Mouse (Mus musculus): ENCODE results near the gene Hddc3. TPM values are rescaled to one million over a fixed set of nuclear protein-coding genes. Genes with fewer than 3 reads are reported as not detected.
A peak's percentile ranks its signal among the peaks of the same experiment; 100 is the strongest.

The Hddc3 gene
- total RNA-seq, 2 experiments from 2014 or later, result 46.4 to 56.4 TPM

GRCm38 (mm10) chr7:80336932-80337331 lies 6.0 kb upstream of the Hddc3 start:
- no peak overlapping the region for H3K4me3 ChIP-seq
- H3K27ac ChIP-seq, result no peak overlapping the region
- intact Hi-C loops (cut with DNase I), result no loop called here
- no peak for TF ChIP-seq CTCF (IDR thresholded peaks at IDR 0.05)
- no peak for DNase-seq (ENCODE audit: extremely low spot score in 1 of 2, low spot score in 2 of 2)

DNA sequence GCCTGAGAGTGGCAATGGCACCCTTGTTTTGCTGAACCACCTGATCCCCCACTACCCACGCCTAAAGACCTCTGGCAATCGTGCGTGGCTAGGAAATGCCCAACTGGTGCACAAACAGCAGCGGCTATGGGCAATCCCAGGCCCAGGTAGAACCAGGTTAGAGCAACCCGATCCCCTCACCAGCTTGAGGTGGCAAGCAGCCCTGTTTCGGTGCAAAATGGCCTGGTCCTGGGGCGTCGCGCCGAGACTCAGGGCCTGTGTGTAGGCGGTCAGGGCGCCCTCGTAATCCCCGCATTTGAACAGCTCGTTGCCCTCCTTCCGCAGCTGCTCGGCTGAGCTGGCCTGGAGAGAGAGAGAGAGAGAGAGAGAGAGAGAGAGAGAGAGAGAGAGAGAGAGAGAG lies 3.5 kb upstream of the Hddc3 start:
- peak in 1 of 2 experiments; percentile 42 for DNase-seq (ENCODE audit: extremely low spot score in 1 of 2, low spot score in 2 of 2)
- TF ChIP-seq CTCF (IDR thresholded peaks at IDR 0.05), result no peak

DNA sequence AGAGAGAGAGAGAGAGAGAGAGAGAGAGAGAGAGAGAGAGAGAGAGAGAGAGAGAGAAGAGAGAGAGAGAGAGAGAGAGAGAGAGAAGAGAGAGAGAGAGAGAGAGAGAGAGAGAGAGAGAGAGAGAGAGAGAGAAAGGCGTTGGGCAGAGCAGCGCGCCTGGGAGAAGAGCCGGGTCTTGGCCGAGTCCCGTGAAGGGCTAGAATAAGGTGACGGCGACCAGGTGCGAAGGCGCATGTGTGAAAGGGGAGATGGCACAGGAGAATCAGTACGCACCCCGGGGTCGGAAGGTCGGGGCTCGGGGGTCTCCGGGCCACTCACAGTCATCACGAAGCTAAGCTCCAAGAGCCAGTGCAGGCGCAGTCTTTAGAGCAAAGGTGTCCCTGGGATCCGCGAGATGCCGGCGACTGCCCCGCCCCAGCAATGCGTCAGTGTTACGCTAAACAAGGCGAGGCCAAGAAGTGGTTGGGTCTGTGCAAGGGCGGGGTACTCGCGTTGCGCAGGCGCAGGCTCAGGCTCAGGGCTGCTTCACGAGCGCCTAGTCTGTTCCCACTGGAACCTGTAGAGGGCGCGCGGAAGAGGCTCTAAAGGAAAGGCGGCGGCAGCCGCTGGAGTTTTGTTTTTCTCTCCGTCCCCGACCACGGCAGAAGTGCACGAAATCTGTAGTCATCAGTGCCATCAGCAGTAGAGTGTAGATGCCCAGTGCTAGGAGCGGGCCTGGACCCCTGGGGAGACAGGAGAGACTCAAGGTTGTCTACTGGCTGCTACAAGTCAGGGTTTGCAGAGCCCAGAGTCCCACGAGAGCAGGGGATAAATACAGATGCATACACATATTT lies 2.9 kb upstream of the Hddc3 start:
- TF ChIP-seq CTCF (IDR thresholded peaks at IDR 0.05), result peak; percentile 93
- Histone ChIP-seq H3K27ac (peak overlapping the region; percentile 92), H3K4me3 (peak overlapping the region; percentile 77)
- peak; percentile 97 to 98 for DNase-seq (ENCODE audit: extremely low spot score in 1 of 2, low spot score in 2 of 2)
- intact Hi-C loops (cut with DNase I), result loop anchor here (2.0 kb wide), 1 partner anchor 31 kb away; the partner anchor contains the start of gene Man2a2

More for the DNA sequence above, 3.5 kb upstream of the Hddc3 start:
- intact Hi-C loops (cut with DNase I), result no loop called here
- peak overlapping the region; percentile 77 for H3K4me3 ChIP-seq
- peak overlapping the region; percentile 84 for H3K27ac ChIP-seq

DNA sequence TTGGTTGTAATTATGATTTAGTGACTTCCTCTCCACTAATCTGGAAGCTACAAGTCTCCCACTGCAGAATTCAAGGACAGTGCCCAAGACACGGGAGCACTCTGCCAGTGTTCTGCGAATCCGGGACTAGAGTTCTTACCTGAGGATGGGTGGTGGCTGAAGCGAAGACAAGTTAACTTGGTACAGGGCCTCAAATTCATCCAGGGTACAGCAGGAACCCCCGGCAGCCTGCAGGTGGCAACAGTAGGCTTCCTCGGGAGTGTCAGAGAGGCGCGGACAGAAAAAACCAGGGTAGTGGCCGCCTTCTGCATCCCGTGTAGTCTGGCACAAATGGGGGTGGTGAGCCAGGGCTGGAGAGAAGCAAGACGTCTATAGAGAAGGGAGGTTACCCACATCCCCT lies 2.1 kb upstream of the Hddc3 start, which contains the start of gene Unc45a:
TSS of gene Unc45a (minus strand) at position 213 of the 400 bp plus-strand sequence.
- Histone ChIP-seq H3K27ac (peak within 1 kb of the TSS; percentile 92), H3K4me3 (peak within 1 kb of the TSS; percentile 77)
- peak; percentile 63 to 64 for DNase-seq (ENCODE audit: extremely low spot score in 1 of 2, low spot score in 2 of 2)
- intact Hi-C loops (cut with DNase I), result loop anchor here (2.0 kb wide), 1 partner anchor 30 kb away; the partner anchor contains the start of gene Man2a2
- TF ChIP-seq CTCF (IDR thresholded peaks at IDR 0.05), result peak; percentile 65

- intact Hi-C loops (cut with DNase I), result loop anchor here (2.0 kb wide), 1 partner anchor 29 kb away; the partner anchor contains the start of gene Man2a2
- Histone ChIP-seq H3K27ac (no peak overlapping the region), H3K4me3 (no peak overlapping the region)
- DNase-seq (ENCODE audit: extremely low spot score in 1 of 2, low spot score in 2 of 2), result no peak
- TF ChIP-seq CTCF (IDR thresholded peaks at IDR 0.05), result no peak
These were observed 1.1 kb upstream of the Hddc3 start for GRCm38 (mm10) chr7:80341793-80342192.

- intact Hi-C loops (cut with DNase I), result no loop called here
- Histone ChIP-seq H3K4me3 (peak overlapping the region; percentile 70), H3K27ac (peak overlapping the region; percentile 97)
- no peak for DNase-seq (ENCODE audit: extremely low spot score in 1 of 2, low spot score in 2 of 2)
- no peak; the same call in 1 of the 2 replicates for TF ChIP-seq CTCF (IDR thresholded peaks at IDR 0.05)
These were observed 540 bp downstream of the Hddc3 start for GRCm38 (mm10) chr7:80343270-80344018.

- no peak for DNase-seq (ENCODE audit: extremely low spot score in 1 of 2, low spot score in 2 of 2)
- Histone ChIP-seq H3K27ac (no peak overlapping the region), H3K4me3 (no peak overlapping the region)
- intact Hi-C loops (cut with DNase I), result no loop called here
- no peak for TF ChIP-seq CTCF (IDR thresholded peaks at IDR 0.05)
These were observed 3.3 kb downstream of the Hddc3 start for GRCm38 (mm10) chr7:80346173-80346572.

- Histone ChIP-seq H3K4me3 (no peak overlapping the region), H3K27ac (no peak overlapping the region)
- intact Hi-C loops (cut with DNase I), result no loop called here
- TF ChIP-seq CTCF (IDR thresholded peaks at IDR 0.05), result no peak
- DNase-seq (ENCODE audit: extremely low spot score in 1 of 2, low spot score in 2 of 2), result no peak
These were observed 3.9 kb downstream of the Hddc3 start for GRCm38 (mm10) chr7:80346830-80347229.

GRCm38 (mm10) chr7:80347670-80348586 lies 5.0 kb downstream of the Hddc3 start:
- no peak for DNase-seq (ENCODE audit: extremely low spot score in 1 of 2, low spot score in 2 of 2)
- no peak overlapping the region for H3K27ac ChIP-seq
- TF ChIP-seq CTCF (IDR thresholded peaks at IDR 0.05), result no peak
- no peak overlapping the region for H3K4me3 ChIP-seq
- intact Hi-C loops (cut with DNase I), result no loop called here

- intact Hi-C loops (cut with DNase I), result no loop called here
These were observed 7.9 kb downstream of the Hddc3 start for GRCm38 (mm10) chr7:80350808-80351207.

GRCm38 (mm10) chr7:80352920-80353319 lies 10.0 kb downstream of the Hddc3 start:
- no peak overlapping the region for H3K4me3 ChIP-seq
- DNase-seq (ENCODE audit: extremely low spot score in 1 of 2, low spot score in 2 of 2), result no peak
- intact Hi-C loops (cut with DNase I), result no loop called here
- TF ChIP-seq CTCF (IDR thresholded peaks at IDR 0.05), result no peak
- no peak overlapping the region for H3K27ac ChIP-seq

More at GRCm38 (mm10) chr7:80350808-80351207, 7.9 kb downstream of the Hddc3 start:
- Histone ChIP-seq H3K4me3 (no peak overlapping the region), H3K27ac (no peak overlapping the region)
- no peak for DNase-seq (ENCODE audit: extremely low spot score in 1 of 2, low spot score in 2 of 2)
- TF ChIP-seq CTCF (IDR thresholded peaks at IDR 0.05), result no peak
